Mouse (Mus musculus): ENCODE data around the gene Kcna4.

The Kcna4 gene

DNA sequence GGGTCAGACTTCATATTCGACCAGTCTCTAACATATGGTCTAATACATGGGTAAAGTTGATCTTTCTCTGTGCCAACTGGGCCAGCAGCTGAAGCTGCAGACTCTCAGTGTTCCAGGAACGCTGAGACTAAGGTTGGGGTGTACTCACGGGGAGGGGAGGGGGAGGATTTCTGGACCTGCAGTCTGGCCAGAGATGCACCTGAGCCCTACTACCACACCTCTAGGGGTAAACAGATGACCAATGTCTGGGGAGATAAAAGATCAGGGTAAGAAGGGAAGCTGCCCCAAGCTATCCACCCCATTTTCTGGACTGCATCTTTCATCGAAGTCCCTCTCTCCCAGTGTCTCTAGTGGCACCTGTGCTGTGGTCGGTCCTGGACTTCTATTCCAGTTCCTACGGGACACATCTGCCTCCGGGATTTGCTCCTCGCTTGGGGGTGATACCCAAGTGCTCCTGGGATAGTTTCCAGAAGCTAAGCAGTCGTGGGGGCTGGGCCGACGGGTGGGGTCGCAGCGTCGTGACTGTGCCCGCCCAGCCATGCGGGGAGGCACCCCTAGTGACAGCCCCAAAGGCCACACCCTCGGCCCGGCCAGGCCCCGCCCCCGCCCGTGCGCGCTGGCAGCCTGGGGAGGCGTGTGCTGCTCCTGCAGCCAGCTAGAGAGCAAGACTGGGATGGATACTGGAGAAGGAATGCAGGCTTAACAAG lies at the start of gene Kcna4:
Kcna4 (plus strand) TSS at position 650 of the 707 bp plus-strand sequence.
- in situ Hi-C loops (cut with MboI, MseI) = no loop called here

DNA sequence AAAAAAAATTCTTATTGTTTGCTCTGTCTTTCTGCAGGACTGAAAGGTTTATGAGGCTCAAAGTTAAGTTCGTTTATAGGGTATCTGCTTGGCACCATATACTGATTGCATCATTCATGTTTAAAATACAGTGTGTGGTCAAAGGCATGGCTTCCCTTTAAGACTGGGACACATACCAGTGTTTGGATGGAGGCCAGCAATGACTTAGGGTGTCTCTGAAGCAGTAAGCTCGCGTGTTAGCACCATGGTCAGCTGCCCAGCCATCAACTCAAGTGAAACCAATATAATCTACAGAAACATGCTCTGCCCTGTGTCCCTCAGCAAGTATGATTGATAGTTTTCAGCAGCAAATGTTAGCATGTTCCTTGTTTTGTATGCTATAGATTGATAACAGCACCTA lies 32.3 kb upstream of the Kcna4 start:
- in situ Hi-C loops (cut with MboI, MseI) = no loop called here

DNA sequence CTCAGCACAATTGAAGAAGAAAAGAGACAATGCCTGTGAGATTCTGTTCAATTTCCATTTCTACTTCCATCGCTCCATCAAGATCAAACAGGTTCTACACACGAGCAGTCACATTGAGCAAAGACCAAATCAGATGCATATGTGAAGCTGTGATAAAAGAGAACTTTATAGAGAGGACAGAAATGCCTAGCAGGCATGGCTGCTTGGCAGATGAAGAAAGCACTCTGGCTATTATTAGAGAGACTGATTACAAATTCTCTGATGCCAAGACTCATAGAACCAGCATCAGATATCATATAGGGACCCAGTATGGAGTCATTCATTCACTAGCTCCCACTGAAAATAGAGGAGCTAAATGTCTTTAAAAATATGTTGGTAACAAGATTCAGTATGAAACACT lies 24.2 kb upstream of the Kcna4 start:
- in situ Hi-C loops (cut with MboI, MseI) = loop anchor here (10.0 kb wide), 1 partner anchor 1379 kb away; no protein-coding TSS in a partner anchor

DNA sequence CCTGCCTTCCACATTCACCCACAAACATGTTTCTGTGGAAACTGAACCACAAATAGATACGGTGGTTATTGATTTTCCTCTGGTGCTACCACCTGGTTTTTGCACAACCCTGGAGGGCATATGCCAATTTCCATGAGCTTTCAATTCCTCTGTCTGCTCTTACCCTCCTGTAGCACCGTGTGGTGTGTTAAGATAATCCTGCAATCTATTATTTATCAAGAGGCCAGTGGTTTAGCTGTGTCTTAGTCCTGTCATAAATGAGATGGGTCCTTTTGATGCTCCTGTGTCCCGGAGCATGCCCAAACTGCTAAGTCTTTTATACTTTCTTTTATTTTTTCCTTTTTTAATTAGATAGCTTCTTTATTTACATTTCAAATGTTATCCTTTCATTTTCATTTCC lies 20.4 kb upstream of the Kcna4 start:
- in situ Hi-C loops (cut with MboI, MseI) = no loop called here

DNA sequence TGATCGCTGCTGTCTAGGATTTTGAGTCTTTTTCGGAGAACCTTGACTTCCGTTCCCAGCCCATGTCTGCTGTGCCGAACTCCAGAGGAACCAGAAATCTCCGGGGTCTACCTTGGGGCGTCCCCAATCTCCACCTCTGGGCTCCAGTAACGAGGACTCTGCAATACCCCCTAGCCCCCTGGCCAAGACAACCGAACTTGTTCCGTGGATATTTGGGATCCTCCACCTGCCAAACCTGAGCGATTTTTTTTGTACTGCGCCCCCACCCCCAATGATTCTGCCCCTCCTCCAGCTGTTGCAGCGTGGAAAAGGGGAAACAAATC lies 219 bp downstream of the Kcna4 start:
- in situ Hi-C loops (cut with MboI, MseI) = no loop called here

DNA sequence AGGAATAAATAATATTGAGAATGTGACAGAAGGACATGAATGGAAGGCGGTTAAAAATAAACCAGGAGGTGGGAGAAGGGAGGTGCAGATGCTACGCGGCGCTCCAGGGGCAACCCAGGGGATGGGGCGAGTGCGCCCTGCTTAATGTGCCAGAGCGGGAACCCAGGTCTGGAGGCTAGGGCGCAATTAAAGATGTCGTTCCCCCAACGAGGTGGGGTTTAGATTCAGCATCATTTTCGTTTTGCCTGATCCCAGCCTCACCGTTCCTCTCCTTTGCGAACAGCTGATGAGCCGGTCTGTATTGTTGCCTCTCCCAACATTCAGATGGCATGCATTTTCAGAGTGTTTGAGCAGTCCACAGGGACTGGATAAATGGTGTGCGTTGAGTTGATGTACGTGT lies 703 bp downstream of the Kcna4 start:
- in situ Hi-C loops (cut with MboI, MseI) = no loop called here

DNA sequence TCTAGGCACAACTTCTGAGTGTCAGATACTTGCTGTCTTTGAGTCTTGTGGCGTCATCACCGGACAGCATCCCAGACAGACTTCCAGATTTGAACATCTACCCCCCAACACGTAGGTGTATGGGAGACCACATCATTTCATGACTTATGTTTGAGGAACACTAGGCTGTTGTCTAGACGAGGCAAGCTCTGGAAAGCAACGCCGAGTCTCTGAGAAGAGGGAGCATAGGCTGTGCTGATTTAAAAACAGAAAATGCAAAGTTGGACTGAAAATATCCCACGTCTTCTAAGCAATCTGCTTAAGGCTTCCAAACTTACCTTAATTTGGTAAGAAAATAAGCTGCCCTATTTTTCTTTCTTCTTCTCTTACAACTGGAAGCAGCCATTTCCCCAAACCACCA lies 4.1 kb downstream of the Kcna4 start:
- in situ Hi-C loops (cut with MboI, MseI) = no loop called here

DNA sequence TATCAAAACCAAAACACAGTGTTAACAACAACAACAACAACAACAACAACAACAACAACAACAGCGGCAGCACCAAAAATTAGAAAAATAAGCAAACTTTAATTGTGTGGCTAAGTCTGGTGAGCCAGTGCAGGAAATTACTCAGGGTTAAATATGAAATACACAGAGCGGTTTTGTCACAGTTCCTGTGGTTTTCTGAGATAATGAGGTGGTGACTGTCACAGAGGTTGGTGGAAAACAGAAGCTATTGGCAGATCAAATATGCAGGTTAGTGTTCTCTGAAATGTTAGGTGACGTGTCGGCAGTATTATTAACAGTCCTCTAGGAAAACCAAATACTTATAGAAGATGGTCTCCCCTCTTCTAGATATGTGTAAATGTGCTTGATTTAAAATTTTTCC lies 11.4 kb downstream of the Kcna4 start:
- in situ Hi-C loops (cut with MboI, MseI) = no loop called here

DNA sequence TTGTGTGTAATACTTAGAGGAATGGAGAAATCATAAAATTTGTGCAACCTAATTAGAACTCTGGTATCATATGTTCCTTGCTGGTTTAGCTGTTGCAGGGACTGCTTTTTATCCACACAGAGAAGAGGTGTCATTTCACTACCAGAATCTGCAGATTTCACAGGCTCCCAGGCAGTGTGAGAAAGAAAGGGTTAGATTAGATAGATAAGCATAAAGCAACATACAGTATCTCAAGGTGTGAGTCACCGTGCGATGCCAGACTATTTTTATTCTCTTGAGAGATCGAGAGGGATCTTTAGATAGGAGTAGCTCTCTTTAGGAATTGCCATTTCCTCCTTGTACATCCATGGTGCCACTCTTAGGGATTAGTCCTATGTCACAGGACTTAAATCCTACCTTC lies 14.3 kb downstream of the Kcna4 start:
- in situ Hi-C loops (cut with MboI, MseI) = no loop called here

DNA sequence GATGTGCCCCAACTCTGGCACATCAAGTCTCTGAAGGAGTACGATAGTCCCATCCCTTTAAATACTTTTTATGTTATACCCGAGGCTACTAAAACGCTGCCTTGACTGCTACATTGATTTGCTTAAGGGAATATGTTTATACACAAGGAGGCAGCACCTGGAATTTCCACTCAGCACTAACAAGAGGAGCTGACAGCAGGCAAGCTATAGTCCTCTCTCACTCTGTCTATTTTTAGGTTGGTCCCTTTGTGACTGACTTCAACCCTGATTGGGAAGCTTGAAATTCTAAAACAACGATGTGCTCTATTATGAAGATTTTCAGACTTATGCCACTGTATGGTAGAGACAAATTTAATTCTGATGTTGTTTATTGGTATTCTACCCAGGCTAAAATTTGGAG lies 15.6 kb downstream of the Kcna4 start:
- in situ Hi-C loops (cut with MboI, MseI) = no loop called here

DNA sequence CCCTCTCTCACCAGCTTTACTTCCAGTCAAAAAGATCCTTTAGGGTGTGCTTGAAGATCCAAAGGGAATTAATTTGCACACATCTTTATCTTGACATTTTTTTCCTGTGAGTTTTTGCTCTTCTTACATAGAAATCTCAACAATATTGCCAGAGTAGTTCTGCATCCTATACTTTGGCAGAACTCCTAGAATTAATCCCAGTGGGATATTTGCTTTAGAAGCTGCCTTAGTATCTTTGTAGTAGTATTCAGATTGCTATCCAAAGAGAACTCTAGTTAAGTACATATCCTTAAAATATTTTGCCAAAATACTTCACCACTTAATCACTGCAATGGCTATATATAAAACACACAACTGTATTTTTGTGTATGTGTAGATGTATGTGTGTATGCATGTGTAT lies 28.2 kb downstream of the Kcna4 start:
- in situ Hi-C loops (cut with MboI, MseI) = no loop called here

DNA sequence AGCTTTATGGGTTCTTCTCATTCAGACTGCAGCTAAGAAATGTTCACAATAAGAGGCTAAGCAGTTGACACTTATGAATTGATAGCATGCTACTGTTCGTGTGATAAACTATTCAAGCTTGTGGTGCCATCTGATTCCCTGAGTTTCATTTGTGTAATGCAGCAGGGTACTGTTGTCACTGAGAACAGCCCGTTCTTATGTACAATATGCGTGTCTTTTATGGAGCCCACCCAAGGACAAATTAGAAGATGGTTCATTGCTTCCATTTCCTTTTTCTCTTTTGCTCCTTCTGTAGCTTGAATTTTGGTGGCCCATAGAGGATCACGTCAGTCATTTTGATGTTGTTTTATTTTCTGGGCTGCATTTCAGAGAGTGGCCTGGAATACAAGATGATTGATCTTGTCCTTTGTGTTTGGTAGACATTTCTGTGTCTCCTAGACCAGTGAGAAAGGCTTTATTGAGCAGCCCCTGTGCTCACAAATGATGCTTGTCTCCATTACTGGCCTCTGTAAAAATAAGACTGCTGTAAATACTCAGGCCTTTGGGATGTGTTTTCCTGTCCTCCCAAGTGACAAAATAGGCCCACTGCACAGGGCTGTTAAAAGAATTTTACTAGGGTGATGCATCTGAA lies 31.3 kb downstream of the Kcna4 start:
- in situ Hi-C loops (cut with MboI, MseI) = loop anchor here (10.0 kb wide), 1 partner anchor 1633 kb away; no protein-coding TSS in a partner anchor

DNA sequence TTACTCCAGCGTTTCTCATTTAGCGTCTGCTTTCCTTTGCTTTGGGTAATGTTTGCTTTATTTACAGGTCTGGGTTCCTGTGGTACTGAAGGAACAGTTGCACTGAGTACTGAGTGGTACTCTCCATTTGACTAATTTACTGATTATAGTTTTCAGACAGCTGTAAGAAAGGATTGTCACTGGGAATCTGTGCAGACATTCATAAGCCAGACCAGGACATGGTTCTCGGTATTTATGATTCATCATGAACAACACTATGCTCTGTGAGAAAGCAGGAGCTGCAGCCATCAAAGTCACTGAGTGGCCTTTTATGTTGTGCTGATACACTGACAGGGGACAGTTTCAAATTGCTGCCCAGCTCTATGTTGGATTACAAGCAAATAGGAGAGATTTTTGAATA lies 33.7 kb downstream of the Kcna4 start:
- in situ Hi-C loops (cut with MboI, MseI) = loop anchor here (10.0 kb wide), 1 partner anchor 1631 kb away; no protein-coding TSS in a partner anchor

DNA sequence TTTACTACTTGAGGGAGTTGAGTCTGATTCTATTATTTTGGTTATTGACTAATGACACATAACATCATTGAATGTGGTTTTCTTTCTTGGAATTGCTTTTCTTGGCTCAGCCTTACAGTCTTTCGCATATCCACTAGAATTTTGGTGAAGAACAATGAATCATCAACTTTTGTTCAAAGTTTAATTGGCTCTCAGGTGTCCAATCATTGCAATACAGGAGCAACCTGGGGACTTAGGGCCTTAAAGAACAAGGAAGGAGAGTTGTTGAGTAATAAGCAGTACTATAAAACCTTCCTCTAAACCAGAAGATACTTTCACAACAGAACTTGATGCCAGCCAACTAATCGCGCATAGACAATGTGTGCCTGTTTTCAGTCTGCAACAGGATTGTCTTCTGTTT lies 36.8 kb downstream of the Kcna4 start:
- in situ Hi-C loops (cut with MboI, MseI) = loop anchor here (10.0 kb wide), 1 partner anchor 1628 kb away; no protein-coding TSS in a partner anchor

DNA sequence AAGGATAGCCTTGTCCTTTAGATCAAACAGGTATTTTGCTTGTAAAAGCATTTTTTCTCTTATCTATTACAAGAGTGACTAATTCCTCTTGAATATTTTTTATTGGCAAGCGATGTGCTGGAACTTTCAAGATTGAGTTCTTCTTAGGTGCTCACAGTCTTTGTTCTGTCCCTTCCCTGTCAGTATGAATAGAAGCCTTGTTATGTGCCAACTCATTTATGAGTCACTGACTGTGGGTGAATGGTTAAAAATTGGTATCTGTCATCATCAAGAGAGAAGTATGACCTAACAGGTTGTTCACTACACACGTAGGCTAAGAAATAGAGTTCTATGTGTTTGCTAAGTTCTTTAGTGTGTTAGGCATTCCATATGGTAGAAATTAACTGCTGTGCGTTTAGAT lies 50.9 kb downstream of the Kcna4 start:
- in situ Hi-C loops (cut with MboI, MseI) = no loop called here

DNA sequence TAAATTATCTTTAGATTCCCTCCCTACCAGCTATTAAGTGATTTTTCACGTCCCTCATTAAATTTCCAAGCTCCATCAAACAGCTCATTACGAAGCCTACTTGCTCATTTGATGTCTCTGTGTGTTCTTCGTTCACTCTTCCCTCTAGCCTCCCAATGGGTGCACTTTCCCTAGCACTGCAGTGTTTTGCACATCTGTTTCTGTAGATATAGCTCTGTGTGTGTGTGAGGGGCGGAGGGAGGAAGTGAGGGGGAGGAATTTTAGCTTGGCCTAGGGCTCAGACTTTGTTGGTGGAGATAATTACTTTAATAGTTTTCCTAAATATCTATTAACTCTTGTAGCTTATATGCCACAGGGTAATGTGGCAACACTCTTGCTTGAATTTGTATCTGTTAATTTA lies 54.4 kb downstream of the Kcna4 start:
- in situ Hi-C loops (cut with MboI, MseI) = no loop called here

DNA sequence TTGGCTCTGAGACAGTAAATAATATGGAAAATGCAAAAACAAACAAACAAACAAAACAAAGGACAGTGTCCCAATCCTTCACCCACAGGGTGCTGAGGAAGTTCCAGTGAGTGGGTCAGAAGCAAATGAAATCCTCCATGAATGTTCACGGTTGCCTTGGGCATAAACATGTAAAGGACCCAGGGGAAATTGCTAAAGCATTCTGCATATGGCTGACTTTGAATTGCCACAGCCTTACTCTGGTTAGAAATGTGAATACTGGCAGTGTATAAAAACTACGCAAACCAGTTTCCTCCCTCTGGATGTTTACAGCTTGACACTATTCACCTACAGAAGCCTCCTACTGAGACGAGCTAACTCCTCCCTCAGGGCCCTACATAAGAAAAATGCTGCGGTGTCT lies 54.9 kb downstream of the Kcna4 start:
- in situ Hi-C loops (cut with MboI, MseI) = no loop called here

Measured in regulatory T cell (primary cell).